Mouse (Mus musculus) kidney, postnatal 25 days (tissue): ENCODE data around the gene Prpf8.
"Not testable (repeated sequence)": the region's sequence is repeated elsewhere in the genome, so short reads cannot be mapped to it uniquely, and the experiment has no call there.

Experiments
- DNase-seq, 2 experiments: peaks; one replicate each; pipeline ENCODE4 v3.0.0; 2021; ENCODE audit warnings: mixed read lengths in 2 of 2

Prpf8 gene

GRCm38 (mm10) chr11:75486601-75487285, at the start of gene Prpf8:
Gene Prpf8, plus strand, starts transcription at chr11:75486816.
- DNase-seq, result peak; percentile 97

DNA sequence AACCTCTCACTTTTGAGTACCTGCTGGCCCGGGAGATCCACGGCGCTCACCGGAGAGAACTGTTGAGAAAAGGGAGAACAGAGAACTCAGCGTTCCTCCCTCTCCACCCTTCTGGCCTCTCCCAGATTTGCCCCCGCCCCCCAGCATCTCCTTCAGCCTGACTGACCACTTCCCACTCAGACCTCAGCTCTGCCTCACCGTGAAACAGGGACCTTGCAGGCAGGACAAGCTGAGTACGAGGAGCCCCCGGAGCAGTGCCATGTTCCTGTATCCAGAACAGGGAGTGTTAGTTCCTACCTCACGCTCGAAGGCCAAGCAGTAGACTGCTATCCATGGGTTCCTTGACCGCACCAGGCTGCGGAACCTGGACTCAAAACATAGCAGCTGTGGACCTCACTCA, 48.4 kb upstream of the Prpf8 start:
- peak; percentile 38 to 61 for DNase-seq

DNA sequence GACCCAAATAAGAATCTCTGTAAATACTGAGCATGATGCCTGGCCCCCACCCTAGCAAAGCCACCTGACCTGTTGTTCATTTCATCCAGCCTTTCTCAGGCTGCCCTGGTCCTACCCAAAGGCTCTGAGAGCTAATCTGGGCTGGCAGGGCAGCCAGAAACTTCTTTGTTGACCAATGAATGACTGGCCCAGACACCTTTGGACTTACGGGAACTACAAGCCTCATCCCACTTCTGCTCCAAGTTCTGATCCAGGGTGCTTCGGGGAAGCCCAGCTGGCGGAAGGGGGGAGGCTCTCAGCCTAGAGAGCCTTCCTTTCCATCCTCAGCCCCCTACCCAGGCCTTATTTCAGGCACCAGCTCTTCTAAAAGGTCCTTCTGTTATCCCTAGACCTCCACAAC, 47.8 kb upstream of the Prpf8 start:
- DNase-seq, result peak; percentile 51 to 72

GRCm38 (mm10) chr11:75439363-75439762, 47.3 kb upstream of the Prpf8 start, which contains the start of gene Serpinf2:
Gene Serpinf2, minus strand, starts transcription at chr11:75439591.
- peak; percentile 70 to 91 for DNase-seq

GRCm38 (mm10) chr11:75439951-75440350, 46.7 kb upstream of the Prpf8 start:
- DNase-seq, result peak; percentile 41 to 79

GRCm38 (mm10) chr11:75441034-75441433, 45.6 kb upstream of the Prpf8 start:
- DNase-seq, result no peak

DNA sequence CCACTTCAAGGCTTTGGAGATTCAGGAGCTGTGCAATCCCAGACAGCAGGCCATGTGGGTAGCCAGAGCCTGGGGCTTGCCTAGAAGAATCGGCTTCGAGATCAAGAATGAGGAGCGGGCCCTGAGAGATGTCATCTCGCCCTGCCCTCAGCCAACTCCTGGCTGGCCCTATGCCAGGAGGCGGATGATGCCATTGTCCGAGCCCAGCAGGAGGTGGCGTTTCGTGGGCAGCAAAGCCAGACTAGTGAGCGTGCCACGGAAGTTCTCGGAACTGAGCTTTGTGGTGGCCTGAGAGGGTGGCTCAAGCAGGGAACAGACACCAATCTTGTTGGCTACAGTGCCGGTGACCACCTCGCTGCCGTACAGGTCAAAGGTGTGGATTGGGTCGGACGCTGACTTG, 45.0 kb upstream of the Prpf8 start:
- DNase-seq, result peak; percentile 39 to 69

GRCm38 (mm10) chr11:75443711-75444110, 42.9 kb upstream of the Prpf8 start:
- peak; percentile 78 to 94 for DNase-seq

GRCm38 (mm10) chr11:75448575-75448974, 38.0 kb upstream of the Prpf8 start:
- no peak for DNase-seq

- peak in 1 of 2 experiments; percentile 40 for DNase-seq
Observed at GRCm38 (mm10) chr11:75449695-75450094, 36.9 kb upstream of the Prpf8 start.

GRCm38 (mm10) chr11:75450304-75450908, 36.2 kb upstream of the Prpf8 start:
- peak; percentile 31 to 37 for DNase-seq

DNA sequence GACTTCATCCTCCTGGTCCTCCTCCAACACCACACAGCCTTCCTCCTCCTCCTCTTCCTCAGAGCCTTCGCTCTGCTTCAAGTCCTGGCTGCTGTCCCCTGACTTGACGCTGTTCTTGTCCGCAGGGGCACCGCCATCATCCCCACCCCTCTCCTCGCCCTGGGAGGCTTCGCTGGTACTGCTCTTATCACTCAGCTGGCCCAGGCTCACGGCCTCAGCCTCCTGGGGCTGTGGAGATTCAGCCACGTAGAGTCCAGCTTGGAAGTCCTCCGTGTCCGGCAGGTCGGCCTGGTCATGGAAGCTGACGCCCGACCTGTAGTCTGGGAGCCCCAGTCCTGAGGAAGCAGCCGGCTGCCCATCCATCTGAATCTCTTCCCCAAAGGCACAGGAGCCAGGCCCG, 35.7 kb upstream of the Prpf8 start:
- DNase-seq, result peak in 1 of 2 experiments; percentile 41

DNA sequence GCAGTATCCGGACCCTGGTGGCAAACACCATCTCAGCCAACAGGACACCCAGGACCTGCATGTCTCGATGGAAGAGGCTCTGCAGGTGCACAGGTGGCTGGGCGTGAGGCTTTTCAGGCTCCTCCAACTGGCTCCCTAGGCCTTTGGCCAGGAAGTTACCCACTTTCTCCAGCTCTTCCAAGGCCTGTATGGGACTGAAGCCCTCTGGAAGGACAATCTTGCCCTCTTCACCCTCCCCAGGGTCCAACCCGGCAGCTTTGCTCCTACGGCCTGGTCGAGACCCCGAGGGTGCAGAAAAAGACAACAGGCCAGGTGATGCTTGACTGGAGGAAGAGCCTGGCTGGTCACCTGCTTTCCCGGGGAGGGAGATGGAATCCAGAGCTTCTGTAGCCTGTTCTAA, 34.5 kb upstream of the Prpf8 start:
- peak in 1 of 2 experiments; percentile 28 for DNase-seq

DNA sequence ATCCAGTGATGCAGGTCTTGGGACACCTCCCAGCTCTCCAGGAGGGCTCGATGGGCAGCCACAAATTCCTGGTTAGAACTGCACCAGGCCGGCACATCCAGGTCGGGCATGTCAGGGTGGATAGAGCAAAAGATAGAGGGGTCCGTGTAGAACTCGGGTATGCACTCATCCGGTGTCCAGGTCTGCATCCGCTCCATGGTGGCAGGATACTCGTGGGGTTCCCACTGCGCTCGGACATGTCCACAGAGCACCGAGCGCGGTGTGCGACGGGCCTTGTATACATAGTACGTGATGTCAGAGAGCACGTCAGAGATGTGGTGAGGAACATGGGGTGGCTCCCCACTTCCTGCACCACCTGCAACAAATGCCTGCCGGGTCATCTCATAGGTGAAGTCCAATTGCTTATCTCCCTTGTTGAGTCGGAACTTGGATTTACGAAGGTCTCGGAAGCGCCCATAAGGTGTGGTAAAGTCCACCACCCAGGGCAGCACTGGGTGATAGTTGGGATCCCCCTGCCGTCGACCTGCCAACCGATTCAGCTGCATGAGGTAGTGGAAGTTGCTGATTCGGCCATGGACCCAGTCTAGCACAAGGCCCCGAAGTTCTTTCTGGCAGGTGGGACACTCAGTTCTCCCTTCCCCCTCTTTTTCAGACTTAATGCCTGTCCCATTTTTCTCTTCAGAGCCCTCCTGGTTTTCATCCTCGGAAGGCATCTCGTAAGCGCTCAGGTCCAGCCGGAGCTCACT, 33.6 kb upstream of the Prpf8 start:
- DNase-seq, result peak in 1 of 2 experiments; percentile 41

- peak; percentile 95 to 96 for DNase-seq
Observed at GRCm38 (mm10) chr11:75453991-75454930, 32.4 kb upstream of the Prpf8 start, which contains the start of gene Wdr81. Gene Wdr81, minus strand, starts transcription at chr11:75454717.

GRCm38 (mm10) chr11:75455041-75455736, 31.4 kb upstream of the Prpf8 start:
- peak in 1 of 2 experiments; percentile 55 for DNase-seq

- not testable (repeated sequence) for DNase-seq
Observed at GRCm38 (mm10) chr11:75455971-75456370, 30.6 kb upstream of the Prpf8 start.

DNA sequence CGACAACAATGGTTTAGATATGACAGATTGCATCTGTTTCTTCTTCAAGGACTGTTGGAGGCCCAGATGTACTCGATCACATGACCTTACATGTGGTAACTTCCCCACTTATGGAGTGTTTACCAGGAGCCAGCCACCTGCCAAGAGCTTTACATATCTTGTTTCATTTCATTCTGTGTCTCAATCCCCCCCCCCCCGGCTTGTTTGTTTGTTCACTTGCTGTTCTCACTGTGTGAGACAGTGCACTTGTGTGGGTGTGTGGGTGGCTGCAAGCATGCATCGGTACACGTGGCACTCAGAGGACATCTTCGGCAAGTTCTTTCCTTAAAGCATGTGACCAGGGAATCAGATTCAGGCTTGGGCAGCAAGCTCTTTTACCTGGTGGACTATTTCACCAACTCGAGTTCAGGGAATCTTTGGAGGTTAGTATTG, 30.2 kb upstream of the Prpf8 start:
- no peak for DNase-seq

GRCm38 (mm10) chr11:75458169-75458568, 28.4 kb upstream of the Prpf8 start:
- DNase-seq, result peak; percentile 54 to 75

DNA sequence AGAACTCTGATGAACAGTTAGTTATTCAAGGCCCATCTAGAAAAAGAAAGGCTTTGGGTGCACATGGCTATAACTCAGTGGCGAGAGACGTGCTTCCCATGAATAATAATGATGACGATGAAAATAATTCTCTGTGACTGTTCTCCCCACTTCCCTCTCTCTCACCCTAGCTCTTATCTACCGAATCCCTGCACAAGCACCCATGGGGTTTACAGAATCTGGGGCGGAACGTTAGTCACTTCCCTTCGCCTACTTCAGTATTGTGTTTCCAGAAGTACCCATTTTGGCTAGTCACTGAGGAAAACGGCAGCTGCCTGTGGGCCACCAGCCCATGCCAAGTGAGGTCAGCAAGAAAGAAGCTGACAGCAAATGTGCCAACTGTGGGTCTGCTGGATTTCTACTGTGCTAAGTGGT, 28.0 kb upstream of the Prpf8 start:
- peak in 1 of 2 experiments; percentile 41 for DNase-seq

DNA sequence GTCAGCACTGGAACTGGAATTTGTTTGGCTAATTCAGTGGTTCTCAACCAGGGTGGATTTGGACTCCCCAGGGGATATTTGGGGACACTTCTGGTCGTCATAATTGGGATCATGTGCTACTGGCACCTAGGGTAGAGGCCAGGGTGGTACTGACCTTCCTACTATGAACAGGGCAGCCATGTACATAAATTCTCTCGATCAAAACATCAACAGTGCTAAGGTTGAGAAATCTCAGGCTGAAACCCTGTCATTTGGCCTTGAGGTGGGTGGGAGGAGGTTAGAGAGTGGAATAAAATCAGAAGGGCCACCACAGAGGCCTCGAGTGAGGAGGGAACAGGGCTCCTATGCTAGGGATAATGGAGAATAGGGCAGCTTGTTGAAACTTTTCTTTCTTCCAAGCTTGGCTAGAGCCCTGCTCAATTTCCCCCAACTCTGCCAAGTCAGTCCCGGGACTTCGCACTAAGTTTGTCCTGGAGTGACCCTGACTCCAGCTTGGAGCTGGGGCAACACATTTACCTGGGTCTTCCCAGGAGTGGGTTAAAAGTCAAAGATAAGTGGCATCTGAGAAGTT, 27.4 kb upstream of the Prpf8 start:
- peak; percentile 51 to 81 for DNase-seq
